Mouse (Mus musculus) myocyte (in vitro differentiated cells): ENCODE measurements around the gene Bcl9l. TPM values are rescaled to one million over a fixed set of nuclear protein-coding genes. Genes with fewer than 3 reads are reported as not detected.

Experiments
- H3K27me3 ChIP-seq: one replicate; pipeline ENCODE4 v1.6.1; 2011; ENCODE audit not compliant: control insufficient read depth, insufficient read depth, insufficient read length
- H3K36me3 ChIP-seq: one replicate; pipeline ENCODE4 v1.6.1; 2011; ENCODE audit not compliant: control insufficient read depth, insufficient read depth
- H3K4me2 ChIP-seq: one replicate; pipeline ENCODE4 v1.6.1; 2011; ENCODE audit warnings: low read depth, control low read depth
- H3K4me3 ChIP-seq: one replicate; pipeline ENCODE4 v1.5.1; 2011; ENCODE audit warnings: mild to moderate bottlenecking, control low read depth, moderate library complexity
- H3K79me2 ChIP-seq: one replicate; pipeline ENCODE4 v1.6.1; 2011; ENCODE audit not compliant: control insufficient read depth, insufficient read depth
- H3ac ChIP-seq: one replicate; pipeline ENCODE4 v1.6.1; 2011; ENCODE audit not compliant: control insufficient read depth, insufficient read length
- CEBPB ChIP-seq: IDR thresholded peaks from 2 replicates; pipeline ENCODE4 v1.6.1; 2011; ENCODE audit warnings: mild to moderate bottlenecking, moderate library complexity; ENCODE audit not compliant: poor library complexity, insufficient read depth, severe bottlenecking
- E2F4 ChIP-seq: IDR thresholded peaks from one replicate; pipeline ENCODE4 v1.6.1; 2011; ENCODE audit warnings: mild to moderate bottlenecking, control low read depth, moderate library complexity; ENCODE audit not compliant: insufficient read depth
- MAX ChIP-seq: IDR thresholded peaks from one replicate; pipeline ENCODE4 v1.6.1; 2011; ENCODE audit warnings: low read depth, mild to moderate bottlenecking, control low read depth
- MYOD1 ChIP-seq, 3 experiments: IDR thresholded peaks; one replicate each; pipeline ENCODE4 v1.6.1; 2011; ENCODE audit warnings: control low read depth in 2 of 3, low read depth in 2 of 3, mild to moderate bottlenecking in 2 of 3, moderate library complexity in 1 of 3; ENCODE audit not compliant: insufficient read length in 2 of 3, control insufficient read depth in 1 of 3
- MYOG ChIP-seq, 3 experiments: IDR thresholded peaks; one replicate each; pipeline ENCODE4 v1.6.1; 2011; ENCODE audit warnings: control low read depth in 2 of 3, low read depth in 2 of 3, mild to moderate bottlenecking in 2 of 3; ENCODE audit not compliant: insufficient read length in 2 of 3, control insufficient read depth in 1 of 3, insufficient read depth in 1 of 3
- POLR2A ChIP-seq: IDR thresholded peaks from one replicate; pipeline ENCODE4 v1.6.1; 2011; ENCODE audit warnings: low read depth, mild to moderate bottlenecking, control low read depth, moderate library complexity; ENCODE audit not compliant: insufficient read length
- POLR2AphosphoS2 ChIP-seq: IDR thresholded peaks from one replicate; pipeline ENCODE4 v1.6.1; 2011; ENCODE audit warnings: low read depth, control low read depth; ENCODE audit not compliant: insufficient read length
- REST ChIP-seq: IDR thresholded peaks from one replicate; pipeline ENCODE4 v1.6.1; 2011; ENCODE audit warnings: mild to moderate bottlenecking, control low read depth, moderate library complexity; ENCODE audit not compliant: insufficient read depth, insufficient read length
- SRF ChIP-seq: IDR thresholded peaks from one replicate; pipeline ENCODE4 v1.6.1; 2011; ENCODE audit warnings: low read depth; ENCODE audit not compliant: control insufficient read depth, insufficient read length
- TCF12 ChIP-seq: IDR thresholded peaks from one replicate; pipeline ENCODE4 v1.6.1; 2011; ENCODE audit warnings: mild to moderate bottlenecking, control low read depth; ENCODE audit not compliant: poor library complexity, insufficient read depth, severe bottlenecking
- TCF3 ChIP-seq: IDR thresholded peaks from one replicate; pipeline ENCODE4 v1.6.1; 2011; ENCODE audit warnings: low read depth, control low read depth; ENCODE audit not compliant: insufficient read length
- USF1 ChIP-seq: IDR thresholded peaks from one replicate; pipeline ENCODE4 v1.6.1; 2011; ENCODE audit warnings: low read depth, mild to moderate bottlenecking, control low read depth, moderate library complexity
- polyA plus RNA-seq: library from polyadenylated mRNA; unstranded; fragments of >200 nt; fragmentation: generic; extraction: Trizol; gene quantifications from one replicate; pipeline ENCODE4 v1.2.1, GENCODE M21; 2012; ENCODE audit warnings: missing spikeins

The Bcl9l gene
- polyA plus RNA-seq, 1 experiment: 35.4 TPM

DNA sequence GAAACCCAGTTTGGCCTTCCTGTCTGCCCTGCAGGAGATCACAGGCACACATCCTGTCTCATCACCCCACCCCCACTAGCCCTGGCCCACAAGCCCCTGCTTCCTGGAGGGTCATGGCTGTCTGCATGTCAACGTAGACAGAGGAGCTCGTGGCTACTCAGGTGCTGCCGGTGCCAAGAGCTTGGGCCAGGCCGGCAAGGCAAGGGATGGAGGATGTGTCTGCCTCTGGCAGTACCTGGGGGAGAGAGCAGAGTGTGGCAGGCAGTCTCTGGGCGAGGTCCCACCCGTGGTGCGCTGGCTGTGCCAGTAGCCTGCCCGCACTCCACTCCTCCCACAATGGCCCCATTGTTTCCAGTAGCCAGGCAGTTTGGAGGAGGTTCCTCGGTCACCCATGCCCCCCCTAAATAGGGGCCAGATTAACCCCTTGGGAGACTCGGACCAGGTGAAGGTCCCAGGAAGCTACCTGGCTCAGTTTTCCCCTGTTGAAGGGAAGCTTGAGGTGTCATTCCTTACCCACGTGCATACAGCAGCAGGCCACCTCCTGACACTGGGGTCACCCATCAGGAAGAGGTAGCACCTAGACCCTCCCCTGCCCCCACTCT, 11.7 kb downstream of the Bcl9l start:
- peak; percentile 28 for TF ChIP-seq POLR2A
- TF ChIP-seq REST: no peak
- H3K4me3 ChIP-seq: peak overlapping the region; percentile 4
- H3ac ChIP-seq: no peak overlapping the region

DNA sequence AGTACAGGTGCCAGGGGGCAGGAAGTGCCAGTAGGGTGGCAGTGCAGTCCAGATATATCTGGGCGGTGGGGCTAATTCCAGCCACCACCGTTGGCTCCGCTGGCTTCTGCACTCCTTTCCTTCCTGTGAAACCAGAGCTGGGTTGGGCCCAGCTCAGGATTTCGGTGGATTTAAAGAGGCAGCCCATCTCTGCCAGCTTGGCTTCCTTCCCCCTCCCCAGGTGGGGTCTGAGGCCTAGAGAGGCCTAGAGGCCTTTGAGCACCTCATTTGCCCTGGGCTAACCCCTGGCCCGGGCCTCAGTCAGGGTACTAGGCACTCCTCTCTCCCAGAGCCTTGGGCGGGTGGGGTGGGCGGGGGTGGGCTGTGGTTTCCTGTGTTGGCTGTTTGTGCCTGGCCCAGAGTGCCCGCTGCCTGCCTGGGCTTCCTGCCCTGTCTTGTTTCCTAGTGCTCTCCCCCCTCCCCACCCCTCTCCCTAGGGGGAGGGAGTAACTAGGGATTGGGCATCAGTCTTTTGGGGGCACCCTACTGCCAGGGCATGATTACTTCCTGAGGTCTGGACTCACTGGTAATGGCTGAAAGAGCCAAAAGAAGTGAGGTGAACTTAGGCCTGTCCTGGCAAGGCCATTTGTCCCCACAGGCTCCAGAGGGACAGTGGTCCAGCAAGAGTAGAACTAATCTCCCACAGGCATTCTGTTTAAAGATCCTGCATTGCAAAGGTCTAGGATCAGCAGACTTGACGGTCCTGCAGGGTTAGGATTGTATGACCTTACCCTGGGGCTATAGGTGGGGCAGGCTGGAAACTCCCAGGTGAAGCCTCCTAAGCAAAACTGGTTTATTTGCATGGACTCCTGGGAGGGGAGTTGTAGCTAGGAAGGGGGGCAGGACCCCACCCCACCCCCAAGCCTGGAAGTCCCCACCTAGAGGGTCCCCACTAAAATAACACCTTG, 12.5 kb downstream of the Bcl9l start:
- no peak overlapping the region for H3ac ChIP-seq
- TF ChIP-seq E2F4 (no peak), MYOG (IDR thresholded peaks at IDR 0.05; ENCODE audit: control insufficient read depth in 1 of 3, insufficient read depth in 1 of 3, insufficient read length in 2 of 3, low read depth in 2 of 3) (no peak), MYOD1 (IDR thresholded peaks at IDR 0.05; ENCODE audit: control insufficient read depth in 1 of 3, insufficient read length in 2 of 3, low read depth in 2 of 3) (peak in 1 of 3 experiments; percentile 29), TCF3 (no peak), POLR2AphosphoS2 (no peak), POLR2A (no peak)
- H3K4me3 ChIP-seq: peak overlapping the region; percentile 4
- H3K4me2 ChIP-seq: peak overlapping the region; percentile 87
- H3K79me2 ChIP-seq: peaks cover 62% of the 10 kb centered on the region
- no peaks in the 10 kb centered on the region for H3K27me3 ChIP-seq
- no peaks in the 10 kb centered on the region for H3K36me3 ChIP-seq

More for the DNA sequence above, 11.7 kb downstream of the Bcl9l start:
- Histone ChIP-seq H3K27me3 (no peaks in the 10 kb centered on the region), H3K36me3 (no peaks in the 10 kb centered on the region), H3K79me2 (peaks cover 70% of the 10 kb centered on the region), H3K4me2 (peak overlapping the region; percentile 87)

DNA sequence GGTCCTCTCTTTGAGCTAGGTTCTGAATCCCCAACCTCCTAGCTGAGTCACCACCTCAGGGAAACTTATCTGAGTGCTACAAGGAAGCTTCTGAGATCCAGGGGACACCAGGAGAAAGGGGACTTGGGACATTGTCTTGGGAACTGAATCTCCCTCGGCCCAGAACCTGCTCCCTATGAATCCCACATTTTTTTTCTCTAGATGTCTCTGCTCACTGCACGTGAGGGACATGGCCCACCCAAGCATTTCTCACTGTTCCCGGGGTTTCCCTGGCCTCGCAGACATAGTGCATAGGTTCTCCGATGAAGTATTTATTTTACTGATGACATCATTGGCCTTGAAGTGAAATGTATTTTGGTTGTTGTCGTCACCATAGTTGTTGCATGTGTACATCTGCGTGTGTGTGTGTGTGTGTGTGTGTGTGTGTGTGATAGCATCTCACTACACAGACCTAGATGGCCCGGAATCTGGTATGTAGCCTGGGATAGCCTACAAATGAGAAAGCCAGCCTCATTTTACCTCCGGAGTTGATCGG, 13.3 kb downstream of the Bcl9l start:
- H3K27me3 ChIP-seq: no peaks in the 10 kb centered on the region
- no peaks in the 10 kb centered on the region for H3K36me3 ChIP-seq
- no peak for TF ChIP-seq SRF
- peak overlapping the region; percentile 4 for H3K4me3 ChIP-seq
- no peak overlapping the region for H3ac ChIP-seq
- H3K79me2 ChIP-seq: peaks cover 55% of the 10 kb centered on the region
- H3K4me2 ChIP-seq: no peak overlapping the region

DNA sequence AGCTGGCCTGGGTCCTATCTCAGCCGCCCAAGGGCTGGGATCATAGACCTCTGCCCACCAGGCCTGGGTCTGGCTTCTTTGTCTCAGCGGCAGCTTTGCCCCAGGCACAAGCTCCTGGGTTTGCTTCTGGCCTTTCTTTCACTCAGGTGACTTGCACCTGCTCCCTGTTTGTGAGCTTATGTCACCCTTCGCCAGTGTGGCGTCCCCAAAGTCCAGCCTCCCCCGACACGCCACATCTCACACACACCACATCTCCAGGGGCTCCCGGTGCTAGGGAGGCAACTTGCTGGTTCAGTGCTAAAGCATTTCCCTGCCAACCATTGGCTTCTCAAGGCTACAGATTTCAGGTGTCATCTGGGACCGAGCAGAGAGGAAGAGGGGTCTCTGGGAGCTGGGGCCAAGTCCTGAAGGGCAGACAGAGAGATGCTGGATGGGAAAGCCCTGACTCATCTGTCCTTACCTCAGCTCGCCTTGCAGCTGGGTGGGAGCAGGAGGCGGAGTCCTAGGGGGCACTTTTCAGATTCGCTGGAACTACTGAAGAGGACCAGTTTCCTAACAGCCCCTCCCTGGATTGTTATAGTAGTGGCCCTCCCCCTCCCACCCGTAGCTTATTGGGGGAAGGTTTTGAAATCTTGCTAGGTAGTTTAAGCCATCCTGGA, 14.3 kb downstream of the Bcl9l start:
- TF ChIP-seq MYOG (IDR thresholded peaks at IDR 0.05; ENCODE audit: control insufficient read depth in 1 of 3, insufficient read depth in 1 of 3, insufficient read length in 2 of 3, low read depth in 2 of 3): no peak
- H3ac ChIP-seq: no peak overlapping the region
- peaks cover 45% of the 10 kb centered on the region for H3K79me2 ChIP-seq
- peak overlapping the region; percentile 73 for H3K4me2 ChIP-seq
- H3K27me3 ChIP-seq: no peaks in the 10 kb centered on the region
- peak overlapping the region; percentile 41 for H3K4me3 ChIP-seq
- no peaks in the 10 kb centered on the region for H3K36me3 ChIP-seq

DNA sequence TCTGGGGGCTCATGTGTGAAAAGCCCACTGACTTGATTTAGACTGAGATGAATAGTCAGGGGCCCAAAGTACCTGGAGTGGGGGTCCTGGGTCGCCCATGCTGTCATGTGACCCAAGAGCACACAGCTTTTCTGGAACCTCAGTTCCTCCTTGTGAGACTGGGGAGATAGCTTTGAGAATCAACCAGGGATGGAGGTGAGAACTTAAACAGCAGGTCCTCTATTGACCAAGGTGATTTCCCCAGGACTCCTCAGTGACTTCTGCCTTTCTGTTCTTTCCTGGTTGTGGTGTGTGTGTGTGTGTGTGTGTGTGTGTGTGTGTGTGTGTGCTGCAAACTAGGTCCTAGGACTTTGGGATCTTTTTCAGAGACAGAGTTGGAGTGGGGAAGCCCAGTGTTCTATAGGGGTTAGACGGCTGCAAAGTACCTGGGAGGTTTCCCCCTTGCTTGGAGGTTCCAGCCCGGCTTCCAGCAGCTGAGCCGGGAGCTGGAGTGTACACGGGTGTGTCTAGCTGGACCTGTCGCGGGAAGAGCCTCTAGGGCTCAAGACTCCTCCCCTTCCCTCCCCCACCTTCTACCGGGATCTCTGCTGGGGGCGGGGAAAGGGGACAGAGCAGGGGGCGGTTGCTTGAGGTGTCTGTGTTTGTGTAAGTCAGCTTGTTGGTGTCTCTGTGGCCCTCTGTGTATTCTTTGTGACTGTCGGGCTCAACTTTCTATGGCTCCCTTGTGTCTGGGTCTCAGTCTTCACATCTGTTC, 15.2 kb downstream of the Bcl9l start:
- H3K27me3 ChIP-seq: no peaks in the 10 kb centered on the region
- peak overlapping the region; percentile 18 for H3ac ChIP-seq
- H3K4me3 ChIP-seq: peak overlapping the region; percentile 41
- peaks cover 44% of the 10 kb centered on the region for H3K79me2 ChIP-seq
- TF ChIP-seq TCF12: no peak
- TF ChIP-seq REST: no peak
- peak; percentile 33 for TF ChIP-seq POLR2A
- TF ChIP-seq POLR2AphosphoS2: peak; percentile 43
- TF ChIP-seq CEBPB: no peak
- TF ChIP-seq SRF: no peak
- TF ChIP-seq TCF3: no peak
- no peak for TF ChIP-seq E2F4
- no peak for TF ChIP-seq MAX
- TF ChIP-seq USF1: peak; percentile 43
- TF ChIP-seq MYOG (IDR thresholded peaks at IDR 0.05; ENCODE audit: control insufficient read depth in 1 of 3, insufficient read depth in 1 of 3, insufficient read length in 2 of 3, low read depth in 2 of 3): peak in 1 of 3 experiments; percentile 10
- TF ChIP-seq MYOD1 (IDR thresholded peaks at IDR 0.05; ENCODE audit: control insufficient read depth in 1 of 3, insufficient read length in 2 of 3, low read depth in 2 of 3): no peak
- peaks cover 7% of the 10 kb centered on the region for H3K36me3 ChIP-seq
- peak overlapping the region; percentile 73 for H3K4me2 ChIP-seq
